10 mouse cellular contexts compared by ENCODE assay signal in genomic region chr5:39642222-39642770, GRCm38 (mm10).
DNase-seq lines count a peak whose midpoint lies in the region; ATAC-seq and TF ChIP-seq lines count a peak whose summit lies in the region.
"Had no signal": no experiment of that assay in that cellular context is flagged by ENCODE, and none has a peak within 500 bp of the region (broad histone marks: within the 10 kb centered on the region; RNA-seq: fewer than 3 reads in every experiment).

No protein-coding gene starts in this region.

- H3K4me2 ChIP-seq in heart, embryonic 15.5 days = peak overlapping the region; percentile 100; the same call in 1 of the 2 replicates
- no peak overlapping the region for H3K4me2 ChIP-seq in heart, embryonic 11.5 days
- H3K4me2 ChIP-seq in forebrain, embryonic 16.5 days (ENCODE audit: low read length) = peak overlapping the region; percentile 77
- H3K4me2 ChIP-seq in midbrain, postnatal 0 days (ENCODE audit: low read depth, low read length, poor library complexity, severe bottlenecking) = peak overlapping the region; percentile 85

- no peak for DNase-seq in midbrain, postnatal 0 days (ENCODE audit: low spot score)
- no peak for DNase-seq in right cerebral cortex, postnatal 25 days
- DNase-seq in liver = no peak
- DNase-seq: kidney, postnatal 36 days had no signal

- peaks cover 37% of the 10 kb centered on the region for H3K27me3 ChIP-seq in heart, embryonic 15.5 days
- peaks cover 12% of the 10 kb centered on the region; the same call in 1 of the 2 replicates for H3K27me3 ChIP-seq in heart, embryonic 11.5 days (ENCODE audit: control insufficient read depth, insufficient read depth, low read length)
- no peaks in the 10 kb centered on the region for H3K27me3 ChIP-seq in forebrain, embryonic 16.5 days (replicated peaks; ENCODE audit: control insufficient read depth, insufficient read depth, low read length)
- H3K27me3 ChIP-seq in midbrain, postnatal 0 days (ENCODE audit: insufficient read depth, low read length) = no peaks in the 10 kb centered on the region

- no peaks in the 10 kb centered on the region for H3K36me3 ChIP-seq in heart, embryonic 15.5 days
- no peaks in the 10 kb centered on the region for H3K36me3 ChIP-seq in heart, embryonic 11.5 days (ENCODE audit: control insufficient read depth, insufficient read depth, low read length)
- H3K36me3 ChIP-seq in forebrain, embryonic 16.5 days (ENCODE audit: control insufficient read depth, insufficient read depth) = no peaks in the 10 kb centered on the region
- no peaks in the 10 kb centered on the region for H3K36me3 ChIP-seq in midbrain, postnatal 0 days (ENCODE audit: insufficient read depth, low read length)
- H3K36me3 ChIP-seq: lung, embryonic 15.5 days had no signal

- H3K4me3 ChIP-seq in heart, embryonic 15.5 days = no peak overlapping the region
- no peak overlapping the region for H3K4me3 ChIP-seq in heart, embryonic 11.5 days (ENCODE audit: low read depth, low read length)
- H3K4me3 ChIP-seq in cortical plate, adult 2 months (ENCODE audit: insufficient read depth, low read length) = peak overlapping the region; percentile 83
- peak overlapping the region; percentile 70 for H3K4me3 ChIP-seq in forebrain, embryonic 16.5 days (replicated peaks; ENCODE audit: low read length)
- H3K4me3 ChIP-seq in midbrain, postnatal 0 days (ENCODE audit: low read depth, low read length) = peak overlapping the region; percentile 85

- ATAC-seq in heart, embryonic 15.5 days (replicated peaks; ENCODE audit: insufficient number of reproducible peaks, insufficient read depth, low FRiP score, low read depth) = no peak
- no peak for ATAC-seq in heart, embryonic 11.5 days (replicated peaks; ENCODE audit: insufficient number of reproducible peaks, low FRiP score, low TSS enrichment)
- ATAC-seq in forebrain, embryonic 16.5 days = no peak
- no peak for ATAC-seq in midbrain, postnatal 0 days (ENCODE audit: low FRiP score)
- ATAC-seq: Patski had no signal

- no peak overlapping the region for H3K9ac ChIP-seq in heart, embryonic 15.5 days
- H3K9ac ChIP-seq in heart, embryonic 11.5 days (ENCODE audit: low read depth, low read length) = no peak overlapping the region
- H3K9ac ChIP-seq in forebrain, embryonic 16.5 days (replicated peaks; ENCODE audit: low read depth, low read length) = no peak overlapping the region
- H3K9ac ChIP-seq in midbrain, postnatal 0 days (replicated peaks; ENCODE audit: low read length, poor library complexity, severe bottlenecking) = no peak overlapping the region
- H3K9ac ChIP-seq: lung, embryonic 15.5 days had no signal

- TF ChIP-seq CTCF in cortical plate, adult 2 months (IDR thresholded peaks at IDR 0.05; ENCODE audit: extremely low read depth, insufficient read depth, low read length) = no peak
- no peak for TF ChIP-seq CTCF in midbrain, postnatal 0 days (IDR thresholded peaks at IDR 0.05)

- no peaks in the 10 kb centered on the region for H3K9me3 ChIP-seq in heart, embryonic 15.5 days (replicated peaks)
- H3K9me3 ChIP-seq in heart, embryonic 11.5 days (replicated peaks; ENCODE audit: control insufficient read depth, low read length) = no peaks in the 10 kb centered on the region
- no peaks in the 10 kb centered on the region for H3K9me3 ChIP-seq in forebrain, embryonic 16.5 days (ENCODE audit: control insufficient read depth, low read length)
- H3K9me3 ChIP-seq in midbrain, postnatal 0 days (ENCODE audit: low read length) = no peaks in the 10 kb centered on the region
- H3K9me3 ChIP-seq: lung, embryonic 15.5 days had no signal

- TF ChIP-seq POLR2A in cortical plate, adult 2 months (IDR thresholded peaks at IDR 0.05; ENCODE audit: extremely low read depth, insufficient read depth, low read length) = no peak

- 78% methylated on average over 6 of the region's 6 CpGs for WGBS in heart, embryonic 15.5 days
- 72% methylated on average over 6 of the region's 6 CpGs for WGBS in heart, embryonic 11.5 days (ENCODE audit: insufficient replicate concordance)
- 67% methylated on average over 6 of the region's 6 CpGs for WGBS in forebrain, embryonic 16.5 days
- 76% methylated on average over 6 of the region's 6 CpGs for WGBS in midbrain, postnatal 0 days

- H3K4me1 ChIP-seq in heart, embryonic 15.5 days (replicated peaks) = peaks cover 29% of the 10 kb centered on the region
- peaks cover 12% of the 10 kb centered on the region for H3K4me1 ChIP-seq in heart, embryonic 11.5 days (ENCODE audit: control insufficient read depth, insufficient read depth, low read length)
- peaks cover 9% of the 10 kb centered on the region for H3K4me1 ChIP-seq in cortical plate, adult 2 months (ENCODE audit: control insufficient read depth, insufficient read depth, low read length)
- H3K4me1 ChIP-seq in forebrain, embryonic 16.5 days (replicated peaks; ENCODE audit: control insufficient read depth, insufficient read depth, low read length) = peaks cover 24% of the 10 kb centered on the region
- H3K4me1 ChIP-seq in midbrain, postnatal 0 days (ENCODE audit: insufficient read depth, low read length) = no peaks in the 10 kb centered on the region

- no peak overlapping the region for H3K27ac ChIP-seq in heart, embryonic 15.5 days
- H3K27ac ChIP-seq in heart, embryonic 11.5 days (ENCODE audit: low read depth, low read length) = no peak overlapping the region
- no peak overlapping the region for H3K27ac ChIP-seq in cortical plate, adult 2 months (ENCODE audit: insufficient read depth, low read length)
- no peak overlapping the region for H3K27ac ChIP-seq in forebrain, embryonic 16.5 days (ENCODE audit: low read length)
- no peak overlapping the region for H3K27ac ChIP-seq in midbrain, postnatal 0 days (ENCODE audit: low read depth, low read length)
- H3K27ac ChIP-seq: lung, embryonic 15.5 days had no signal

Comparison
In these comparisons a context has a peak if more than half of its experiments do, and no peak if none do; other contexts are left out.
1. H3K4me3 ChIP-seq: peak in cortical plate, adult 2 months (single experiment), forebrain, embryonic 16.5 days (single experiment) and midbrain, postnatal 0 days (single experiment); none in heart, embryonic 15.5 days (single experiment) and heart, embryonic 11.5 days (single experiment).